Mouse (Mus musculus) megakaryocyte, embryonic 14.5 days (primary cell): ENCODE measurements at regions not wholly inside any gene's neighbourhood (a gene's known extent, or its start where the extent isn't known, plus 50 kb on each side); places are given as distances from the start of the nearest gene placed in this dataset.

Experiments
- H3K27me3 ChIP-seq: replicated peaks from 2 replicates; pipeline ENCODE3; 2012; ENCODE audit warnings: inconsistent platforms
- H3K36me3 ChIP-seq: replicated peaks from 2 replicates; pipeline ENCODE3; 2012; ENCODE audit warnings: low read length, inconsistent platforms, mixed read lengths
- H3K4me1 ChIP-seq: 2 replicates; pipeline ENCODE4 v1.6.1; 2012; ENCODE audit warnings: inconsistent platforms
- H3K4me3 ChIP-seq: replicated peaks from 2 replicates; pipeline ENCODE3; 2012; ENCODE audit warnings: moderate library complexity, mild to moderate bottlenecking, inconsistent platforms
- H3K9me3 ChIP-seq: 2 replicates; pipeline ENCODE4 v1.6.1; 2012; ENCODE audit warnings: inconsistent platforms
- FLI1 ChIP-seq: IDR thresholded peaks from 2 replicates; pipeline ENCODE4 v1.6.1; 2012; ENCODE audit warnings: low read length, inconsistent platforms, mixed read lengths
- GATA1 ChIP-seq: IDR thresholded peaks from 3 replicates; pipeline ENCODE4 v1.6.1; 2012; ENCODE audit warnings: mixed read lengths, low read length, inconsistent platforms, borderline replicate concordance

DNA sequence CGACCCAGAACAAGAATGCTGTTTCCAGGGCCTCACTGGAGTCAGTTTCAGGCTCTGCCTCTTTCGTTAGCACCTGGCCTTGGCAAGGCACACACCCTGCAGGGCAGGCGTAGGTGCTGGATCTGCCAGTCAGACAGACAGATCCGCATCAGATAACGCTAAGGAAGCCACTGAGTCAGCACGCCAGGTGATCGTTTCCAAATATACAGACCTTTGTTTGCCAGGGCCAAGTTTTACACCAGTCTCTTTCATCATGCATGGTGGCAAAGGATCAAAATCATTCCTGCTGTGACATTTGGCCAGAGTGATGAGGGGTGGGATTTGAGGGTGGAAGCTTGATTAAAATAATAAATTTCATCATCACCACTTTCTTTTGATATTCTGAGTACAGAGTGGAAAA, 411.0 kb downstream of the Ofcc1 start:
- no peaks in the 10 kb centered on the region for H3K36me3 ChIP-seq
- peak overlapping the region; percentile 10 for H3K4me3 ChIP-seq
- no peaks in the 10 kb centered on the region for H3K27me3 ChIP-seq
- no peak for TF ChIP-seq FLI1
- TF ChIP-seq GATA1: no peak
- peaks cover 6% of the 10 kb centered on the region; the same call in 1 of the 2 replicates for H3K9me3 ChIP-seq
- no peaks in the 10 kb centered on the region for H3K4me1 ChIP-seq

DNA sequence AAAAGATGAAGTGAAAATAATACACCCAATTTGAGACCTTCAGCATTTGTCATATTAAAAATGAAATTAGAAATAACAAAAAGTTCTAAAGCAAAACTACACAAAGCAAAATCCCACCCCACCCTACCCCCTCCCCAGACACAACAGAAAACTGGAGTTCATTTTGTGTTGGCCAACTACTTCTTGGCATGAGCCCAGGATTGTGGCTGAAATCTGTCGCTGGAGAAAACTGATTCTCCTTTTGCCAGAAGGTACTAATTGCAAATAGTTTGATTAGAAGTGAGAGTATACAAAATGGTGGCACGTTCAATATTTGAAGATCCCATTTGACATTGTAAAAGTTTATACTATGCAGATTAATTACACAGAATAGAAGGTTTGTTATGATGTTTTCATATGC, 426.0 kb downstream of the Ofcc1 start:
- no peaks in the 10 kb centered on the region for H3K27me3 ChIP-seq
- no peak overlapping the region for H3K4me3 ChIP-seq
- TF ChIP-seq GATA1 (no peak), FLI1 (no peak)
- H3K36me3 ChIP-seq: no peaks in the 10 kb centered on the region
- H3K9me3 ChIP-seq: peaks cover 6% of the 10 kb centered on the region; the same call in 1 of the 2 replicates
- H3K4me1 ChIP-seq: no peaks in the 10 kb centered on the region

- H3K4me1 ChIP-seq: no peaks in the 10 kb centered on the region
- no peaks in the 10 kb centered on the region for H3K9me3 ChIP-seq
- no peak for TF ChIP-seq GATA1
- H3K4me3 ChIP-seq: no peak overlapping the region
- H3K27me3 ChIP-seq: no peaks in the 10 kb centered on the region
- H3K36me3 ChIP-seq: no peaks in the 10 kb centered on the region
These were observed 429.8 kb downstream of the Ofcc1 start for GRCm38 (mm10) chr13:39931487-39931886.

DNA sequence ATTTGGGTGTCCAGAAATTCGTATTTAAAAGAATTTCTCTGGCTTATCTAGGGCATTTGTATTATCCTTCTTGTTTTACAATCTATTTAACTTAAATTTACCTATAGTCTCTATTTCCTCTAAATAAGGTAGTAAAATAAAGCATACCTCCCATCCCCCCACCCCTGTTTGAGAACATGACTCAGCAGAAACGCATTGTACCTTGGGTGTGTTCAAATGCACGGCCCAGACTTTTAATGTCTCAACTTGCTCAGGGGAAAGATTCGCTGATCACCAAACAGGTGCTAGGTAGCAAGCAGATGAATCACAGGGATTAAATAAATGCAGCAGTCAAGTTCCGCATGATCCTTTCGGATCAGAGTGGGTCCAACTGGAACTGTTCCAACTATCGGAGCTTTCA, 432.7 kb downstream of the Ofcc1 start:
- Histone ChIP-seq H3K4me1 (no peaks in the 10 kb centered on the region), H3K9me3 (no peaks in the 10 kb centered on the region), H3K27me3 (no peaks in the 10 kb centered on the region), H3K36me3 (no peaks in the 10 kb centered on the region), H3K4me3 (no peak overlapping the region)
- no peak for TF ChIP-seq FLI1
- TF ChIP-seq GATA1: no peak

DNA sequence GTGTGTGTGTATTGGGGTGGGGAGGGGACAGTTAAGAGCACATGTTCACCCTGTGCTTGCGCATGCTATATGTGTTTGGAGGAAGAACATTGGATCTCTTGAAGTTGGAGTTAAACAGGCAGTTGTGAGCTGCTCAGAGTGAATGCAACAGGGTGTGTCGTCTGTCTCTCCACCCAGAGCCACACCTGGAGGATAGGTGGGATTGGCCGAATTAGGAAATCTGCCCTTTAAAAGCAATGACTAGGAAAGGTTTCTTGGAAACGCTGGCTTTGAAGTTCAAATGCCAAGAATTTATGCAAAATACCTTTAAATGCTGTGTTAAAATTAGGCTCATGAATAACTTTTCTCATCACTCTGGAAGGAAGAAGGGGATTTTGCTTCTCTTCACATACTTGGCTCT, 436.9 kb downstream of the Ofcc1 start:
- Histone ChIP-seq H3K4me3 (no peak overlapping the region), H3K36me3 (no peaks in the 10 kb centered on the region), H3K9me3 (no peaks in the 10 kb centered on the region), H3K27me3 (no peaks in the 10 kb centered on the region), H3K4me1 (no peaks in the 10 kb centered on the region)
- TF ChIP-seq FLI1 (no peak), GATA1 (no peak)

GRCm38 (mm10) chr13:39923113-39923512, 438.1 kb downstream of the Ofcc1 start:
- Histone ChIP-seq H3K4me1 (no peaks in the 10 kb centered on the region), H3K27me3 (no peaks in the 10 kb centered on the region), H3K9me3 (no peaks in the 10 kb centered on the region), H3K36me3 (no peaks in the 10 kb centered on the region), H3K4me3 (no peak overlapping the region)
- TF ChIP-seq FLI1: no peak
- TF ChIP-seq GATA1: no peak

GRCm38 (mm10) chr13:39907720-39908119, 453.5 kb downstream of the Ofcc1 start:
- Histone ChIP-seq H3K4me1 (no peaks in the 10 kb centered on the region), H3K27me3 (no peaks in the 10 kb centered on the region), H3K36me3 (no peaks in the 10 kb centered on the region), H3K4me3 (no peak overlapping the region), H3K9me3 (peaks cover 11% of the 10 kb centered on the region)
- TF ChIP-seq FLI1 (no peak), GATA1 (no peak)

- peaks cover 11% of the 10 kb centered on the region for H3K9me3 ChIP-seq
- H3K27me3 ChIP-seq: no peaks in the 10 kb centered on the region
- no peak for TF ChIP-seq FLI1
- TF ChIP-seq GATA1: no peak
- H3K4me1 ChIP-seq: no peaks in the 10 kb centered on the region
- H3K4me3 ChIP-seq: no peak overlapping the region
- H3K36me3 ChIP-seq: no peaks in the 10 kb centered on the region
These were observed 457.0 kb downstream of the Ofcc1 start for GRCm38 (mm10) chr13:39904264-39904663.

GRCm38 (mm10) chr13:39903319-39903718, 457.9 kb downstream of the Ofcc1 start:
- no peaks in the 10 kb centered on the region for H3K27me3 ChIP-seq
- no peaks in the 10 kb centered on the region for H3K4me1 ChIP-seq
- no peaks in the 10 kb centered on the region for H3K36me3 ChIP-seq
- no peak for TF ChIP-seq FLI1
- TF ChIP-seq GATA1: no peak
- H3K4me3 ChIP-seq: no peak overlapping the region
- H3K9me3 ChIP-seq: peaks cover 11% of the 10 kb centered on the region

- no peaks in the 10 kb centered on the region for H3K36me3 ChIP-seq
- peaks cover 7% of the 10 kb centered on the region for H3K9me3 ChIP-seq
- no peak overlapping the region for H3K4me3 ChIP-seq
- H3K4me1 ChIP-seq: no peaks in the 10 kb centered on the region
- TF ChIP-seq GATA1: no peak
- TF ChIP-seq FLI1: no peak
- no peaks in the 10 kb centered on the region for H3K27me3 ChIP-seq
These were observed 461.9 kb downstream of the Ofcc1 start for GRCm38 (mm10) chr13:39899332-39899731.

DNA sequence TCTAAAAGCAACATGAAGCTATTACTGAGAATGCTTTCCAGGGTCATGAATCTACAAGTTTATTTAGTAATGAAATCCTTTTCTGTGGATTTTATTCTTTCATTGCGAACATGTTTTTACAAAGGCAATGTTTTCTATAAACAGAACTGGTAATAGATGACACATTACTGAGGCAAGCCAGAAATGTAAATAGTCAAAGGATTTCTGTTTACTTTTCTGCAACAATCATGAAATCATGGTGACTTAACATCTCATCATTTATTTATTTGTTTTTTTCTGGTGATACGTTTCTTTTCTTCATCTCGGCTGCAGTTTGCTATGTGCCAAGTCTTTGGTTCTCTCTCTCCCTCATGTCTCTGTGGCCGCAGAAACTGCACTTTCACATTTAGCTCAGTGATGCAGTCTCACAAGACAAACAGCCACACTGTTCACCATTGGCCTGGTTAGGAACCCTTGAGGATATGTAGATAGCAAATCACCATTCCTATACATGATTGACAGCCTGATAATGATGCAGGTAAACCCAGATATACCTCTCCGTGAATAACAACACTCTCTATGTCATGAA, 462.8 kb downstream of the Ofcc1 start:
- no peak overlapping the region for H3K4me3 ChIP-seq
- peaks cover 2% of the 10 kb centered on the region for H3K9me3 ChIP-seq
- H3K4me1 ChIP-seq: no peaks in the 10 kb centered on the region
- no peaks in the 10 kb centered on the region for H3K36me3 ChIP-seq
- H3K27me3 ChIP-seq: no peaks in the 10 kb centered on the region
- no peak for TF ChIP-seq GATA1
- TF ChIP-seq FLI1: no peak
